Mouse (Mus musculus) ZHBTc4 (cell line): ENCODE data around the gene Fam122a.

ENCODE experiments used
- DNase-seq: peaks from one replicate; pipeline ENCODE4 v3.0.0-alpha.2; 2011; ENCODE audit warnings: low read depth, low spot score

The Fam122a gene

DNA sequence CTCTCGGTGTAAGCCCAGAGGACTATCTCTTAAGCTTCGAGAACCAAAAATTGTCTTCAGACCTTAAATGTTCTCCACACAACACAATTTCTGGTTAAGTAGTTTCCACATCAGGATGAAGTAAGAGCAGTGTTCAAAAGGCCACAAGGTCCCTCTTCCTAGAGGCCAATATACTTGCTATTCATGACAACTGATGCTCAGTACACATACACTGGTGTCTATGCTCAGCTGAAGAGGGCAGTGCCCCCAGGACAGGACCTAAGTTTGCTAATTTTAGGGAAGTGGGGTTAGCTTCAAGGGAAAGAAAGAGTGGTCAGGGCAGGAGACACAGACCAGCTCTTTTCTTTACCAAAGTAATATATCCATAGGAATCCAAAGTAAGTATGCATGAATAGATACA, 45.8 kb downstream of the Fam122a start:
- no peak for DNase-seq

DNA sequence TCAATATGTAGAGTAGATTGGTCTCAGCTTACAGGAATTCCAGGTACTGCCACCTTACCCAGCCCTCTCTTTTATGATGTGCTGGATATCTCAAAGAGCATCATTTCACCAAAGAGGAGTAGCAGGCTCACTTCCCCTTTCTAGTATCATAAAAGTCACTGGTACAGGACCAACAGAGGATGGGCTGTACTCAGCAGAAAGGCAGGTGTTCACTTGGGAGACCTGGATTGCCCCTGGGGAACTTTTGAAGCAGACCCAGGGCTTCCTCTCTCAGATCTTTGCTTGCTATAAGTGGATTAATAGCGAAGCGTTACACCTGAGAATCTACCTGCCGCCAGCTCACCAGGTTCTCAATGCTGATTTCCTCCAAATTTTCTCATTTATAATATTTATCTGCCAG, 49.1 kb downstream of the Fam122a start:
- DNase-seq: no peak

DNA sequence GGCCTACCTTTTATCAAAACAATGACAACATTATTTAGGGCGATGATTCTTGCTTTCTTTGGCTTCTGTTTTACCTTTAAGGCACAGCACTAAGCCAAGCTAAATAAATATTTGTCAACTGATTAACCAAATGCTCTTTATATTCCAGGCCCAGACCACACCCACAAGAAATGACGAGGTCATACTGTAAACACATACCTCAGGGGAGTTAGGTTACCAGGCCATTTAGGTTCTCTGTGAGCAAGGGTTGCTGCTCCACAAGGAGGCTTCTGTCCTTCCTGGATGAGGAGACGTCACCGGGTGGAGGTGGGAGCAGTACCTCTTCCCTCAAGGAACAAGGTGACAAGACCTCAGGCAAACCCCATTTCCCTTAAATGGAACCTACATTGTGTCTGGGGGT, 49.9 kb downstream of the Fam122a start:
- no peak for DNase-seq

DNA sequence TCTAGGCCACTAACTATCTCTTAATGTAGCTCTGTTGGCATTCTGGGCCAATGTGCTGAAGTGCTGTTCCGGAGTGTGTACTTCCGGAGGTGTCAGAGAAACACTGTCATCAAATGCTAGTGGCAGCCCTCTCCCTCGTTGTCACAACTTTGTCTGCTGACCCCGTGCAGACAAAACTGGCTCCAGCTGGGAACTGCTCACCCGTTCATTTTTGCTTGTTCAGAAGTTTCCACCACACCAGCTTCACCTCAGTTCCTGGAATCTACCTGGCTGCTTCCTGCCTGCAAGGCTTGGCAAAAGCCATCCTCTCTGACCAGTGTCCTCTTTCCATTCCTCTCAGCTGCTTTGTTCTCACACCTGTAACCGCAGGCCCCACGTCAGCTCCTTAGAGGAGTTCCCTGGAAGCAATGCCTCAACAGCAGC, 50.4 kb downstream of the Fam122a start:
- DNase-seq: no peak
